Mouse (Mus musculus): Measurements from ENCODE around the gene Arl15.

Gene Arl15

DNA sequence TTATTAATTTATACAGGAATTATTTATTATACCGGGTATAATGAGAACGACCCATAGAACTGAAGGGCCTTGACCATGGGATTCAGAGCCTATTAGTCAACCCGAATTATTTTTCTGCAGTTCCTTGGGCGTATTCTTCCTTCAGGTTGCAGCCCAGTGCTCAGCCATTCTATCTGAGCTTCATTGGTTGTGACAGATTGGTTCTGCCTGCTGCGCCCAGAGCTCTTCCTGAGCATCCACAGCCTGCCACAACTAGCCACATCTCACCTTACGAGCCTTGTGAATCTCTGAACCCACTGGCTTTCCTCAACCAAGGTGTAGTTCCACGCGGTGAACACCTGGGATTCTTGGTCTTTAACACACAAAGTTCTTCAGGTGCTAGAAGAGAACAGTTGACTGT lies 350.9 kb downstream of the Arl15 start:
- no peak for DNase-seq (ENCODE audit: low read depth)

DNA sequence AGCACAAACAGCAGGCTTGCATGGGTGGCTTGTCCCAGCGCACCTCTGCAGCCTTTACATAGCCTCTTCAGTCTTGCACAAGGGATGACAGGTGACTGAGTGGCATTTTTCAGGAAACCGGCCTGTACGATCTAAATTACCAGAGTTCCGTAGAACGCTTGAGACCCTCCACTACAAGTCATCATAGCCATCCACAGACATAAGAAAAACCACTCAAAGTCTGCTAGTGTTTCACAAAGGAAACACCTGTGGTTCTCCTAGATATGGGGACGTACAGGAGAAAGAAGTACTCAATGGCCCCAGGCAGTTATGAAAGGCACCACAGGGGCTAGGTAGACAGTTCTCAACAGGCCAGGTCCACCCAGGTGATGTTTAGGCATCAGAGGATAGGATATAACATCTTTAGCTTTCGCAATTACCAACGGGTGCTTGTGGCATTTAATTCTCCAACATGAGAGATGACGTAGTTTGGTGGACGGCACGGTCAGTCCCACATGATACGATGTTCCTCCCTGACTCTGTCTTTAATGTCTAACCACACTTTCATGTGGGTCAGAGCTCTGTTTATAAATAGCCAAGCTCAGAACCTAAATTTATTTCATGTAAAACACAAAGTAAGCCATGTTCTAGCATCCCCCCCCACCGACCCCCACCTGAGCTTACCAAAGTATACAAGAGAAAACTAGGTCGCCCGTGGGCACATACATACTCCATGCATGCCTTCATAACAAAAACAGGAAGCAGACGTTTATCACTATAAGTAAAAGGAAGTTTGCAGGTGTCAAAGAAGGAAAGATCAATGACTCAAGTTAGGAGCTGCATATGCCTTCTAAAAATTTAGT lies 356.8 kb downstream of the Arl15 start:
- peak; percentile 41 for DNase-seq (ENCODE audit: low read depth)

DNA sequence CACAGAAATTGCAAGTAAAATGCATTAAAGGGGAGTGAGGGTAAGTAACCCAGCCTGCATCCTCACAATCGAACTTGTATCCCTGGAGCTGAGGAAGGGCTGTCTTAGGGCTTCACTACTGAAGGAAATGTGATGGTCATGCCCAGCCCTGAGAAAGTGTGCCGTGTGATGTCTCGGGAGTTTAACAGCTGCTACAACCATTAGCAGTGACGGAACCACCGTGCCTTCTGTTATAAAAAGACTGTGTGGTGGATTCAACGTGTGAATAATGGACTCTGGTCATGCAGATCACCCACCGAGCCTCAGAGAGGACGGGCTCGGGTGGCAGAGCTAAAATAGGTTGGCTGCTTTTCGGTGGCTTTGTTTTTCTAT lies 357.4 kb downstream of the Arl15 start:
- DNase-seq (ENCODE audit: low read depth) = no peak

DNA sequence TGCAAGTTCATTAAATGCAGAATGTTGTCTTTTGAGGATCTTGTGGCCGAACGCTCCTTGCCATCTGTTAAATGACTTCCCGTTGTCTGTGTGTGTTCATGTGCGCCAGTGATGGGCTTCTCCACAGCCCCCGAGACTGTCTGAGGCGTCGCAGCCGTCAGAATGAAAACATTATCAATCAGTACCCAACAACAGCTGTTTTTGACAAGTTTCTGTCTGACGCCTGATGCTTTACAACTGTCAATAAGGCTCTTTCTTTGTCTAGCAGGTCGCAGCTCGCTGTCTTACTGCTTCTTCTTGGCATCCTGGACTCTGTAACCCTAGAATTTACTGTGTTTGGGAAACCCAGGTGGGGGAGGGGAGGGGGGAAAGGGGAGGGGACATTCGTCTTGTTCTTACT lies 362.4 kb downstream of the Arl15 start:
- DNase-seq (ENCODE audit: low read depth) = no peak

DNA sequence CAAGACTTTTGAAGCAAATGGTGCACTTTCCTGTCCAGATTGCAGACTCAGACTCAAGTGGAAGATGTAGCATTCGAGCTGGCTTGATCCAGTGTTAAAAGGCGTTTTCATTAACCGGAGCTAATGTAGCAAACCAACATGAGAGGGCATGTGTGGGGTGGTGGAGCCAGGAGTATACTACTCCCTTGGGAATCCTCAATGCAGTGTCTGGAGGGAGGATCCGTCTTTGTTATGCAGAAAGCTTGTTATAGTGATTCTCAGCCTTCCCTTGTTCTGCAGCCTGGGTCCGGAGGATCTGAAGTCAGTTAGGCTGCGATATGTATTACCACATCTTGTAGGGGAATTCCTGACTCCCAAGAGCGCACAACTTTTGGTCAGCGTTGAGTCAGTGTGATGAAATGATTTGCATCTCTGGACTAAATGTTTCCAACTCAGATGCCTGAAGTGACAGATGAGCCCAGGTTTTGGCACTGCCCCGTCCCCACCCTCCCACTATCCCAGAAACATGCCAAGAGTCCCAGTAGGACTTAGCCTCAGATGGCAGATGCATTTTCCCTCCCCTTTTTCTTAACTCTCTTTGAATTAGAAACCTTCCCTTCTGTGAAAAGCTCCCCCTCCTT lies 363.9 kb downstream of the Arl15 start:
- no peak for DNase-seq (ENCODE audit: low read depth)

DNA sequence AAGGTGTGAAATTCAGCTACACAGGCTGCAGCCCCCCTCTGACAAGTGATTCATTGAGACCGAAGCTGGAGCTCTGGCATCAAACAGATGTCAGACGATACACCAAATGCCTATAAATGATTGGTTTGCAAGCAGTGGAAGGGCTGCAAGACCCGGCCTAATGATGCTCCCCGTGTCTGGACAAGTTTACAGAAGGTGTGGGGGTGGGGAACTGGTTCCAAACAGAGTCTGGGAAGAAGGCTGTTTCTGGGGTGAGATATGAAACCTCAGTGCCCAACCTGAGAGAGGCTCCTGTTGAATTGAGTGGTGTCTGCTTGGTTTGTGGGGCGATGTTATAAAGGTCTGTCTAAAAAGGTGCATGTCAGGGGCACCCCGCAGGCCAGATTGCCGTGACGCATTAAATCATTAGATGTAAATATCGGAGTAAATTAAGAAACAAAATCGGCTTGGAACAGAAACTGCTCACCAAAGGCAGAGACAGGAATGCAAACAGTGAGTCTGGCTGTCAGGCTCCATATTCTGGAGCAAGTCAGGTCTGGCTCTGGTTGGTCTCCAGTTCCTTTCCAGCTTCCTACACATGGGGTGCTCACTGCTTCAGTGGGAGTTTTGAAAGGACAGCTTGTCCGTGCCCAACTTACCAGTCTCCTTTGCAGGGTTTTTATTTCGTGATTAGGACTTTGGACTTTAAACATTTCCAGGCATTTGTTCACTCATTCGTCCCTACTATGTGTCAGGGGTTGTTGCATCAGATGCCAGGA lies 365.5 kb downstream of the Arl15 start:
- no peak for DNase-seq (ENCODE audit: low read depth)

DNA sequence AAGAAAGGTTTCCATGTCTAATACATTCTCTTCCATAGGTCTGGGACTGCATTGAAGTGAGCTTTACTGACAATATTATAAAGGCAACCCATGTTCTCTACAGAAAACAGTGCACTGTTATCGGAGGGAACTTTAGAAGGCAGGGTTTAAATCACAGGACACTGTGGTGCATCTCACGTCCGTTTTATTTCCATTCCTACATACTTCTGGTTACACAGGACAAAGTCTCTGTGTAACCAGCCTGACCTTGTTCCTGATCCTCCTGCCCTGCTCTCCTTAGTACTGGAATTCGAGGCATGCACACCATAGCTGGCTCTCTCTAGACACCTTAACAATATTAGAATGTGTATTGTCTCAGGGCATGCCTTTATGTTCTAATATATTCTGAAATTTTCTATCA lies 368.4 kb downstream of the Arl15 start:
- no peak for DNase-seq (ENCODE audit: low read depth)

DNA sequence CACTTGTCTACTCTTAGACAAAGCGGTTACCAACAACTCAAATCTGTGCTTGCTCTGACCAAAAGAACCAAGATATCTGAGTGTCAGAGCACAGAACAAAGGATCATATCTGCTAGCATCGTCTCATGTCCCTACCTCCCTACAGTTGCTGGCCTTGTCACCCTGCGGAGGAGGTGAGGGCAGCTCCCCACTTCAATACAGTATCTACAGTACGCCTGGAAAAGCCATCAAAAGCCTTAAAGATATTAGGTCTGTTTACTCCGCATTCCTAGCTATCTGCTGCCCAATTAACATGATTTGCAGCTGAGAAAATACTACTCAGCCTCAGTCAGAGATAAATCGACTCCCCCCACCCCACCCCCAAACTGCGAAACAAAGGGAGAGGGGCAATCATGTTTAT lies 371.3 kb downstream of the Arl15 start:
- DNase-seq (ENCODE audit: low read depth) = no peak

DNA sequence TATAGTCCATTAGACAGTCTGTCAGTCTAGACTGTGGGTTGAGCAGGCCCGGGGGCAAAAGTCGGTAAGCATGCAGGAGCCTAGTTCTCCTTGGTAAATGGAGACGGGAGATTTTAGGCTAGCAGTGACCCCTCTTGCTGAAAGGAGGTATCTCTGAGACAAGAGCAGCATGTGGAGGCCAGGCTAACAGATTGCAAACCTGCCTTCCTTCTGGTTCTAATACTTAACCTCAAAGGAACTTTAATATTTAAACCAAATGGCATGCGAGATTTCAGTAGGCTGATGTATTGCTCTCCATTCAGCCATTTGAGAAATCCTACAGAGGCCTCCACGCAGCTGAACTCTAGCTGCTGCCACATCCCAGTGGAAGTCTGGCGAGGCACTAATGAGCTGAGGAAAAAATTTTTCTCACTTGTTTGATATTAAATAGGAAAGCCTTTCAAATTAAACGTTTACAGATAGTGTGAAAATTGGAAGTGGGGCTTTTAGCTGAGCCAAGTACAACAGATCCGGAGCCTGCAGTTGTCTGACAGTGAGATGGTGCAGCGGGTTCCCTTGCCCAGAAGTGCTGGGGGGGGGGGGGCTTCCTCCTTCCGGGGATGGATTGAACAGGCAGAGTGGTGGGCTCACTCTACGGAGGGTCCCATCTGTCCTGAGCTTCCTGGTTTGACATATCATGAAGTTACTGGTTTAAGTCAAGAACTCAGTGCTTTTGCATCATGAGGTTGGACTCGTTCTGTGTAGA lies 372.3 kb downstream of the Arl15 start:
- no peak for DNase-seq (ENCODE audit: low read depth)

DNA sequence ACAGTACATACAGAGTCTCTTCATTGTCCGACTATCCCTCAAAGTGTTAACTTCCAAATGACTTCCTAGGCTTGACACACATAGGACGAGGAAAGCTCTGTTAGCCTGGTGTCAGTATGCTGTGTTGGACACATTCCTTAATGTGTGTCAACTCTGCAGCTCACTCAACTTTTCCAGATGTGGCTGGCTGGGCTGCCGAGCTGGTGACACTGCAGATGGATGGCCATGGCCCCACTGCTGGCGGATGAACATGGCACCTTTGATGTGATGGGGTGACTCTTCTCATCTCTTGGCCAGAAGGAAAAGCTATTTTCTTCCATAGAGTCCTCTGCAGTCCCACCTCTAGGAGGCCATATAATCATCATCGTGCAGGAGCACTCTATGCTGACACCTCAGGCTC lies 375.8 kb downstream of the Arl15 start:
- no peak for DNase-seq (ENCODE audit: low read depth)

DNA sequence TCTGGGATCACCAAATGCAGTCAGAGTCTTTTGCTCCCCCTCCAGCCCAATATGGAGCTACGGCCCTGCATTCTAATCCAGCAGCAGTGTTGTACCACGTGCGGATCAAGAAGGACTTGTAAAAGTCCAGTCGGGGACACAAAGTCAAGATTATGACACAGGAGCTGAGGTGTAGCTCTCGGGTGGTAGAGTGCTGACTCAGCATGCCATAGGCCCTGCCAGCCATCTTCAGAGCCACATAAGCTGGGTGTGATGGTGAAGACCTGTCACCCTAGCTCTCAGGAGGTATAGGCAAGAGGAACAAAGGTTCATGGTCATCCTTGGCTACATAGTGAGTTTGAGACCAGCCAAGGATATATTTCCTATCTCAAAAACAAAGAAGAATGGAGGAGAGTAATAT lies 377.2 kb downstream of the Arl15 start:
- no peak for DNase-seq (ENCODE audit: low read depth)

DNA sequence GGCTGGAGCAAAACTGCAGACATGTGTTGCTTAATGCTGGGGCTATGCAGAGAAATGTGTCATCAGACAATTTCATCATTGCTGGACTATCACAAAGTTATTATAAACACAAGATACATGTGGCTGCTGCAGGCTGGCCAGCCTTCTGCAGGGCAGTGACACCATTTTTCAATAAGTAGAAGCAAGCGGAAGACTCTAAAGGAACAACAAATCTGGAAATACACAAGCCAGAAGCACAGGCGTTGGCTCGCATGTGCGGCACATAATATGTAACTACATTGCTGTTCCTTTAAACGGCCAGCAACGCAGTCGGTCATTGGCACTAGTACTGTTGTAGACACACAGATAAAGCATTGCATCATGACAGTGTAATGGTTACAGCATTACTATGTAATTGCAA lies 393.8 kb downstream of the Arl15 start:
- DNase-seq (ENCODE audit: low read depth) = no peak

DNA sequence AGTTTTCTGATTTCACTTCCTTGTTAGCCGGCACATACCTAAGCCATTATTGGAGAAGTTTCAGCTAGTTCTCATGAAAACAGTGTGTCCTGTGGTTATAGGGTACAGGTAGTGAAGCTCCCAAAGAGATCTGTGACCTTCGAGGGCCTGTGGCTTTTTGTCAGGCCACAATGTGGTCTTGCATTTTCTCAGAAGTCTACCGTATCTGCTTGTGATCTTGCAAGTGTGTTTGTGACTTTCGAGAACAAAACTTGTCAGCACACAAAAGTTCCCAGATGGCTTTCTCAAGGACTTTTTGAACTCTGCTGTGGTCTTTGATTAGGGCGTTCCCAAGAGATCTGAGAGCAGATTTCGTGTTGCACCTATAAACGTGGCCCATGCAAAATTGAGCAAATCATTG lies 394.5 kb downstream of the Arl15 start:
- peak; percentile 36 for DNase-seq (ENCODE audit: low read depth)

DNA sequence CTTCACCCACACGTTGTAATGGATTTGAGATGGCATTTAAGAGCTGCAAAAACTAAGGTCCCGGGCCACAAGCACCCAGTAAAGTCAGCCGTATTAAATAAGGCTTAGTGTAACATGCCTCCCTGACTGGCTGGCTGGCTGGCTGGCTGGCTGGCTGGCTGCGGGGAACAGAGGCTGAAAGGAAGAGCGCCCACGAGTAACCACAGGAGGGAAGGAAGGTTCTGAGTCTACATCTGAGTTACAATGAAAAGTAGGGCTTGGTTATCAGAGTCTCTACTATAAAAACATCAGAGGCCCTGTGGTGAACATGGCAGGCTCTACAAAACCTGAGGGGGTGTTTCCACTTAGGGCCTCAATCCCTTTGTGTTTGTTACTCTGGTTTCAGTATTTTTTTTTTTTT lies 395.1 kb downstream of the Arl15 start:
- DNase-seq (ENCODE audit: low read depth) = peak; percentile 42

DNA sequence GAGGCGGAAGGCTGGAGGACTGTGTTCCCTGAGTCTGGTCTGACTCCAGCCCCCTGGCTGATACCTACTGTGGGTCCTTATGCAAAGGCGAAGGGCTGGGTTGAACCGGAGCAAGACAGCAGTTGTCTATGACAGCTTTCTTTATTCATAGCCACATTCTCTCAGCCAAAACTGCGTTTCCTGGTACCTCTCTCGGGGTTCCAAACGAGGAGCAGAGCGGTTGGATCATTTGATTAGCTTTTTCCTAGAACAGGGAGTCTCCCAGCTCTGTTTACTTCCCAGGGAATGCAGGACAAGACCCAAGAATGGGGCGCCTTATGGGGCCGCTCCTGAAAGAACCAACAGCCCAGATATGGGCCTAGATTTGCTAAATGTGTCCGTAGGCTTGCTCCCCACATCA lies 396.6 kb downstream of the Arl15 start:
- no peak for DNase-seq (ENCODE audit: low read depth)

DNA sequence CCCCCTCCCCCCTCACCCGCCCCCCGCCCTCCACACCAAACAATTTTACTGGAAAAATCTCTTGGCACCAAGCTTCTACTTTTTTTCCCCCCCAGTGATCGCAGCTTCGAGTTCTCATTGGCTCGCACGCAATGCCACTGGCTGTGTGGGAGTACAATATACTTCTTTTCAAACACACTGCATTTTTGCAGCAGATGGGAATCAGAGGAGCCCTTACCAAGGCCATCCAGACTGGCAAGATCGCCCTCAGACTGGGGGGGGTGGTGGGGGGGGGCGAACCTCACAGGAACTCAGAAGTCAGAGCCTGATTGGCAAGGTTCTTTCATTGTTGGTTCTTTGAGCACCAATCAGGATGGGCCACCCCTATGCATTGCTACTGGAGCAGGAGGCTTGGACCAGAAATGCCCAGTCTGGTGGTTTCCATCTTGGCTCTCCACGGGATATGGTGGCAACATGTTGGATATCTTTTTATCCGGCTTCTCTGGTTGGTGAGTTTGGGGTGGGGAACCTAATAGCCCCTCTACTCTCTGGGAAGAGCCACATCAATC lies 404.0 kb downstream of the Arl15 start:
- DNase-seq (ENCODE audit: low read depth) = no peak

DNA sequence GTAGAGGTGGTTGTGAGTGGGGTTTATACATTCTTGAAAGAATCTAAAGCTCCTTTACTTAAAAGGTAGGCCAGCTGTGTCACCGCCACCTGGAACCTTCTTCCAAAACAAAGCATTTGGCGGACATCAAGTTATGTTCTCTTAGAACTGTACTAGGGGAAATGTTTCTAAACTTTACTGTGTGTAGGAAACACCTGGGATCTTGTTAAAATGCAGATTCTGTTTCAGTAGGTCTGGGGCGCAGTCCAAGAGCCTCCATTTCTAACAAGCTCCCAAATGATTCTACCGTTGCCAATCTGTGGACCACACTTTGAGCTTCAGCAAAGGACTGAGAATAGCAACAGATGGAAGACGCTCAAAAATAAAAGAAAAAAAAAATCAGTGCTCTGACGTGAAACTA lies 405.4 kb downstream of the Arl15 start:
- no peak for DNase-seq (ENCODE audit: low read depth)

DNA sequence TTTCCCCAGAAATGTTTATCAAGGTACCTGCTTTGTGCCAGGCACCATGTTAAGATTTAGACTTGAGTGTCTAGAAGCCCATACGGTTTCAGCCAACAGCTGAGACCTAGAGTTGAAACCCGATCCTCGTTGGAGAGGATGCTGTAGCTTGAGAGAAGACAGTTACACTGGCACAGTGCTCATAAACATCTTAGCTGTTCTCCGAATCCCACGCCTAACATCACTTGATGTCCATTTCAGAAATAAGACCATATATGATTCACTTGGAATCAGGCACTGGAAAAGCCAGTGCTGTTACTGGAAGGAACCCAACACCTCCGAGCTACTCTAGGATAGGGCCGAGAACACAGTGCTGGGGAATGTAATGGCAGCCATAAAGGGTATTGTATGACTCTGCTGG lies 406.2 kb downstream of the Arl15 start:
- no peak for DNase-seq (ENCODE audit: low read depth)

DNA sequence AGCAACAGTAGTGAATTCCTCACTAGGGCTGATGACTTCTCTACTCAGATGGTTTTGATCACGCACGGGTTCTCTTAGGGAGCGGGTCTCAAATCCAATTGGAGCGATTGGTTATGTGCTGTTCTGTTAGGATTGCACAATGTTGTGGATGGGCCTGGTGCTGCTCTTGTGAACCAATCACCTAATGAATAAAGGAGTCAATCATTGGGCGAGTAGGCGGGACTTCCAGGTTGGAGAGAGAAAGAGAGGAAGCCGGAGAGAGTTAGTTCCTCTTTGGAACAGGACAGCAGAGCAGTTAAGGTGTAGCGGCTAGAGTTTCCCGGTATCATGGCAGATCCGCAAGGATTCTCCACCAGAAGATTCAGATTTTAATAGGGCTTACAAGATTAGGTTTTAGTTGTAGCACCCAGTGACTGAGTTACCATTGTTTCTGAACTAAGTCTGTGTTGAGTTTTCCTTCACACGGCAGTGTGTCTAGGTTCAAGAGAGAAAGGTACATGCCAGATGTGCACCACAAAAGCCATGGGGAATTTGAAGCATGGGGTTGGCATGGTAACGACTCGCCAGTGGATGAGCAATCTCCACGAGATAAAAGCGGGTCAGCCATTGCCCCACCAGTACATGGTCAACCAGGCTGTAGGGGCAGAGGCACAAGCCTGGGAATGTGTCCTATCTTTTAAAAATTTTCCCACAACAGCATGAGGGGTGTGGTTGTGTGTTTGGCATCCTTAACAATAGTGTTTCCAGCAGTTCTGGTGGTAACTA lies 408.7 kb downstream of the Arl15 start:
- no peak for DNase-seq (ENCODE audit: low read depth)

All from naive thymus-derived CD4-positive, alpha-beta T cell, adult 2 months (primary cell).